Mouse (Mus musculus) heart, adult 10 weeks (tissue): ENCODE measurements around the gene Gm6760. TPM values are rescaled to one million over a fixed set of nuclear protein-coding genes. Genes with fewer than 3 reads are reported as not detected.

Experiments
- polyA plus RNA-seq: library from polyadenylated mRNA; stranded (reverse); fragments of 350-450 nt; fragmentation: Illumina TruSeq; extraction: RNeasy Lipid Tissue Mini Kit (QIAGEN cat#74804); gene quantifications from one replicate; pipeline ENCODE4 v1.2.3, GENCODE M21; 2014; ENCODE audit warnings: low read depth, low replicate concordance

The Gm6760 gene
- polyA plus RNA-seq = not detected

DNA sequence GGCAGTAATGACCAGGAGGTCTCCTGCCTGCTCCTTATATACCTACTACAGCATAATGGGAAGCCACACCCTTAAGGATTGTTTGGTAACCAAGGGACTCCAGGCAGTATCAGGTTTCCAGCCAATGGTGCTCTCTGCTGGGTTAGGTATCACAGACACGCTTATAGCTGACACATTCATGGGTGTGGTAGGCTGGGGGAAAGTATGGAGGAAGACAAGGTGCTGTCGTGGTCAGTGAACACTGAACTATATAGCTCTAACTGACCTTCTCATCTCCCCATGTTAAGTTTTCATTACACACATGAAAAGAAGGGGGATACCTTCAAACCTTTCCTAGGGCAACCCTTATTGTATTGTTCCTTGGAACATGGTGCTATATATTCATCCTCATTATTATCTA lies at the start of gene Gm6760:
Gene Gm6760, minus strand, starts transcription at position 101 of the 400 bp plus-strand sequence.

GRCm38 (mm10) chrX:64173248-64173647 lies 21.2 kb upstream of the Gm6760 start, which contains the start of gene 3830417A13Rik:
Gene 3830417A13Rik (plus strand): TSS chrX:64173548.

Other genes starting within 250 kb of the Gm6760 start
- gene 3830417A13Rik, start 21.4 kb upstream of the Gm6760 start, polyA plus RNA-seq = not detected
- 1.2 TPM for gene Slitrk4, start 124.8 kb upstream of the Gm6760 start, polyA plus RNA-seq